Mouse (Mus musculus): Measurements from ENCODE around the gene Vcam1.

GRCm38 (mm10) chr3:116148676-116149075, 19.2 kb upstream of the Vcam1 start:
- no peak for TF ChIP-seq CTCF (IDR thresholded peaks at IDR 0.05; ENCODE audit: borderline replicate concordance, control insufficient read depth, extremely low read depth, insufficient read depth, low read length, poor library complexity)
- TF ChIP-seq POLR2A (IDR thresholded peaks at IDR 0.05; ENCODE audit: control insufficient read depth, extremely low read depth, insufficient read depth, low read length, poor library complexity): no peak
